ENCODE assay signal across 14 mouse cellular contexts in the genomic region with DNA sequence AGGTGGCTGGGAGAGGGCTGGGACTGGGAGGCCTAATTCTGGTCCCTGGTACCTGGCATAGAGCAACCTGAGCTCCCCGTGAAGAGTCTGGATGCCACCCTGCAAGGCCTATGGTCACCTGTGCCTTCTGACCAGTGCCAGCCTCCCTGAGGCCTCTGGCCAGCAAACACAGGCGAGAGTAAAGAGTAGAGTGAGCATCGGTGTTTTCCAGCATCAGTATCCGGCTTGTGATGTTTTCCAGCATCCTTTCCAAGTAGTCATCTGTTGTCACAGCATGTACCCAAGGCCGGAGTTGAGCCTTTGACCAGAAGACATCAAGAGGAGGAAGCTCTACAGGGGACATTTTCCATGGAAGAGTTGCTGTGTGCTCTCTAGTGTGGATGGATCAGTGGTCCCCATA. TPM values are rescaled to one million over a fixed set of nuclear protein-coding genes. Genes with fewer than 3 reads are reported as not detected.
"Had no signal": no experiment of that assay in that cellular context is flagged by ENCODE, and none has a peak within 500 bp of the region (broad histone marks: within the 10 kb centered on the region; RNA-seq: fewer than 3 reads in every experiment).

No protein-coding gene starts in this region.

- H3K36me3 ChIP-seq: limb, embryonic 12.5 days; liver, embryonic 13.5 days; lung, embryonic 15.5 days; neural tube, embryonic 12.5 days had no signal

- H3K9me3 ChIP-seq: limb, embryonic 12.5 days; liver, embryonic 13.5 days; lung, embryonic 15.5 days; neural tube, embryonic 12.5 days had no signal

- H3K27me3 ChIP-seq: limb, embryonic 12.5 days; liver, embryonic 13.5 days; neural tube, embryonic 12.5 days had no signal

- H3K27ac ChIP-seq: limb, embryonic 12.5 days; liver, embryonic 13.5 days; lung, embryonic 15.5 days; neural tube, embryonic 12.5 days had no signal

- ATAC-seq: liver, postnatal 0 days had no signal

- H3K4me1 ChIP-seq: liver, embryonic 13.5 days; lung, embryonic 15.5 days; neural tube, embryonic 12.5 days had no signal

- H3K4me3 ChIP-seq: limb, embryonic 12.5 days; liver, embryonic 13.5 days; lung, embryonic 15.5 days; neural tube, embryonic 12.5 days had no signal

- DNase-seq: kidney, postnatal 10 days; layer of hippocampus, adult 9-11 months; layer of hippocampus, postnatal 36 days; liver; liver, embryonic 13.5 days; liver, postnatal 0 days; midbrain, embryonic 14.5 days; spleen, adult 18-20 months; thymus, adult 2 months; thymus, postnatal 25 days had no signal

RNA-seq across cellular contexts. Expression of a gene that starts 45.7 kb away (rescaled TPM):
- total RNA-seq: neutrophil, adult 5-6 weeks had no signal
